Mouse (Mus musculus): ENCODE data around the gene Actr3.

Gene Actr3

GRCm38 (mm10) chr1:125350843-125351242 is 84.7 kb downstream of the Actr3 start:
- no peak for DNase-seq

- DNase-seq, result no peak
Measured at GRCm38 (mm10) chr1:125345854-125346253, 89.7 kb downstream of the Actr3 start.

- no peak for DNase-seq
Measured at GRCm38 (mm10) chr1:125345448-125345847, 90.1 kb downstream of the Actr3 start.

- no peak for DNase-seq
Measured at GRCm38 (mm10) chr1:125343105-125343504, 92.4 kb downstream of the Actr3 start.
